Mouse (Mus musculus): ENCODE measurements around the gene Txndc5.

DNA sequence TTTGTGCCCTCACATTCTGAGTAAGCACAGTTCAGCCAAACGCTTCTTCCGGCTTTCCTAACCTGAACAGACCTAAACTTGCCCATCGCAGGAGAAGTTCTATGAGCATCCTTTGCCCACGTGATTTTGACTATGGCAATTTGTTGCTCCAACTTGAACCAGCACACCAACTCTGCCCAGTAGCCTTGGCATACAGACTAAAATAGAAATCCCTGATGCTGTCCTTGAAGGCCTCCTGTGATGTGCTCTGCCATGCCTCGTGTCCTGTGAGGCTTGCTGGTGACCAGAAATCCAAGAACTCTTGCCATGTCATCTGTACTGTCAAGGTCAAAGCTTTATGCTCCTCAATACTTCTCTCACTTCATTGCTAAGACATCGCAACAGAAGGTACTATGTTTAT is 952 bp upstream of the Txndc5 start:
- TF ChIP-seq FLI1 (IDR thresholded peaks at IDR 0.05; ENCODE audit: low read length) (no peak), GATA1 (IDR thresholded peaks at IDR 0.05; ENCODE audit: borderline replicate concordance, low read length) (no peak)

Measured in megakaryocyte, embryonic 14.5 days (primary cell).